Mouse (Mus musculus) testis, adult 2 months (tissue): ENCODE data around the gene Pip5k1c.

Experiments used
- CTCF ChIP-seq: fragments of 200-500 bp; IDR thresholded peaks from 2 replicates; pipeline ENCODE4 v1.5.1; 2012; ENCODE audit warnings: low read depth, mild to moderate bottlenecking, inconsistent platforms, low read length, moderate library complexity; ENCODE audit not compliant: control insufficient read depth, insufficient read depth, insufficient replicate concordance
- POLR2A ChIP-seq: fragments of 200-500 bp; IDR thresholded peaks from 2 replicates; pipeline ENCODE4 v1.6.1; 2012; ENCODE audit warnings: low read depth, mild to moderate bottlenecking, inconsistent platforms, low read length, moderate library complexity; ENCODE audit not compliant: control insufficient read depth

DNA sequence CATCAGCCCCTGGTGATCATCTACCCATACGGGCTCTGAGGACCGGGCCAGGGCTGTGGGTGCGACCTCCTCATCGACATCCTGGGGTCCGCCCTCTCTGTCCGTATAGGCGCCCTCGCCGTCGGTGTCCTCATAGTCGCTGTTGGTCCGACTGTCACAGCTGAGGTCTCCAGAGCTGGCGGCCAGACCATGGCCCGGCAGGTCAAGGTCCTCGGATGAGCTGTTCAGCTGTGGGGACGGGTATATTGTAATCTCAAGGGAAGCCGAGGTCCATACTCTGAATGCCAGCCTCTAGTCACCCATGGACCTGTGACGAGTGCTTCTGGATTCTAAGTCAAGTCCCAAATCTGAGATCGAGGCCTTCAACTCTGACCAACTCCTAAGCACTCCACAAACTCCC is 18.9 kb upstream of the Pip5k1c start:
- TF ChIP-seq CTCF (no peak), POLR2A (no peak)
